Mouse (Mus musculus) forebrain, embryonic 12.5 days (tissue): ENCODE measurements around the gene Slc35g2. TPM values are rescaled to one million over a fixed set of nuclear protein-coding genes. Genes with fewer than 3 reads are reported as not detected.

Experiments
- ATAC-seq: fragments of 200-750 bp; cut with Nextera tagmentation; 2 replicates; pipeline ENCODE4 v1.8.0; 2017; ENCODE audit warnings: moderate TSS enrichment; ENCODE audit not compliant: low FRiP score
- H3K27ac ChIP-seq: fragments of 300-500 bp; sonication (generic); 2 replicates; pipeline ENCODE4 v1.5.1; 2016; ENCODE audit warnings: mild to moderate bottlenecking
- H3K27me3 ChIP-seq: fragments of 300-500 bp; sonication (generic); 2 replicates; pipeline ENCODE4 v1.6.1; 2016; ENCODE audit warnings: mild to moderate bottlenecking
- H3K36me3 ChIP-seq: fragments of 300-500 bp; sonication (generic); replicated peaks from 2 replicates; pipeline ENCODE4 v1.6.1; 2016; ENCODE audit warnings: mild to moderate bottlenecking
- H3K4me1 ChIP-seq: fragments of 300-500 bp; sonication (generic); 2 replicates; pipeline ENCODE4 v1.6.1; 2016
- H3K4me2 ChIP-seq: fragments of 300-500 bp; sonication (generic); 2 replicates; pipeline ENCODE4 v1.6.1; 2016; ENCODE audit warnings: mild to moderate bottlenecking, moderate library complexity
- H3K4me3 ChIP-seq: fragments of 300-500 bp; sonication (generic); replicated peaks from 2 replicates; pipeline ENCODE4 v1.5.1; 2016; ENCODE audit warnings: mild to moderate bottlenecking
- H3K9ac ChIP-seq: fragments of 300-500 bp; sonication (generic); 2 replicates; pipeline ENCODE4 v1.6.1; 2016; ENCODE audit warnings: mild to moderate bottlenecking
- H3K9me3 ChIP-seq: fragments of 300-500 bp; sonication (generic); 2 replicates; pipeline ENCODE4 v1.6.1; 2016
- WGBS: fragments of 180-500 bp; shearing (Covaris S2); methylation state at CpG from one replicate; pipeline ENCODE4 v1.1.7; 2016; 5-methylcytosine and 5-hydroxymethylcytosine counted together
- polyA plus RNA-seq: library from polyadenylated mRNA; unstranded; fragments of >200 nt; fragmentation: Nextera tagmentation; extraction: Ambion mirVana; gene quantifications from 2 replicates; pipeline ENCODE4 v1.2.1, GENCODE M21; 2016

The Slc35g2 gene
- polyA plus RNA-seq, 1 experiment from 2014 or later: 9.0 TPM

- Histone ChIP-seq H3K36me3 (no peaks in the 10 kb centered on the region), H3K4me1 (no peaks in the 10 kb centered on the region), H3K4me2 (no peak overlapping the region), H3K27ac (no peak overlapping the region), H3K27me3 (no peaks in the 10 kb centered on the region), H3K9me3 (no peaks in the 10 kb centered on the region), H3K9ac (no peak overlapping the region), H3K4me3 (no peak overlapping the region)
- 93% methylated on average over 3 of the region's 3 CpGs for WGBS
- ATAC-seq: no peak
Observed at GRCm38 (mm10) chr9:100520012-100520411, 50.9 kb downstream of the Slc35g2 start.

GRCm38 (mm10) chr9:100507581-100507980 is 63.3 kb downstream of the Slc35g2 start:
- no peaks in the 10 kb centered on the region for H3K36me3 ChIP-seq
- H3K27ac ChIP-seq: no peak overlapping the region
- H3K9me3 ChIP-seq: no peaks in the 10 kb centered on the region
- H3K4me1 ChIP-seq: peaks cover 4% of the 10 kb centered on the region; the same call in 1 of the 2 replicates
- no peak overlapping the region for H3K4me3 ChIP-seq
- H3K27me3 ChIP-seq: no peaks in the 10 kb centered on the region
- ATAC-seq: no peak
- 91% methylated on average over 2 of the region's 2 CpGs for WGBS
- H3K4me2 ChIP-seq: no peak overlapping the region
- H3K9ac ChIP-seq: no peak overlapping the region

GRCm38 (mm10) chr9:100506652-100507051 is 64.2 kb downstream of the Slc35g2 start:
- Histone ChIP-seq H3K4me3 (no peak overlapping the region), H3K36me3 (0 out of 2 replicates have a peak, but pooled peaks cover 1% of the 10 kb centered on the region), H3K9me3 (no peaks in the 10 kb centered on the region), H3K4me1 (peaks cover 4% of the 10 kb centered on the region; the same call in 1 of the 2 replicates), H3K27ac (no peak overlapping the region), H3K9ac (no peak overlapping the region), H3K27me3 (no peaks in the 10 kb centered on the region), H3K4me2 (no peak overlapping the region)
- ATAC-seq: no peak
- 81% methylated on average over 2 of the region's 2 CpGs for WGBS

GRCm38 (mm10) chr9:100505498-100505897 is 65.4 kb downstream of the Slc35g2 start:
- Histone ChIP-seq H3K4me2 (no peak overlapping the region), H3K4me1 (no peaks in the 10 kb centered on the region), H3K27ac (no peak overlapping the region), H3K9ac (no peak overlapping the region), H3K4me3 (no peak overlapping the region), H3K27me3 (no peaks in the 10 kb centered on the region), H3K9me3 (no peaks in the 10 kb centered on the region), H3K36me3 (0 out of 2 replicates have a peak, but pooled peaks cover 4% of the 10 kb centered on the region)
- 95% methylated on average over 4 of the region's 4 CpGs for WGBS
- ATAC-seq: no peak

Other genes with a start within 250 kb of the Slc35g2 start
- 1.3 and 1.6 TPM in 2 replicates for gene Il20rb, start 84.3 kb downstream of the Slc35g2 start, polyA plus RNA-seq
- 63.6 and 68.6 TPM in 2 replicates for gene Nck1, start 25.0 kb downstream of the Slc35g2 start, polyA plus RNA-seq
- 61.0 and 61.9 TPM in 2 replicates for gene Stag1, start 26.7 kb upstream of the Slc35g2 start, polyA plus RNA-seq